Mouse (Mus musculus) neural tube, embryonic 14.5 days (tissue): ENCODE results near the gene Galnt6. TPM values are rescaled to one million over a fixed set of nuclear protein-coding genes. Genes with fewer than 3 reads are reported as not detected.

ENCODE experiments used
- ATAC-seq: fragments of 200-750 bp; cut with Nextera tagmentation; 2 replicates; pipeline ENCODE4 v1.8.0; 2017; ENCODE audit warnings: low read depth, mild to moderate bottlenecking, moderate TSS enrichment, moderate library complexity
- H3K27ac ChIP-seq: fragments of 300-500 bp; sonication (generic); 2 replicates; pipeline ENCODE4 v1.5.1; 2014; ENCODE audit warnings: low read depth, mild to moderate bottlenecking, control low read depth, low read length, moderate library complexity, mixed read lengths
- H3K27me3 ChIP-seq: fragments of 300-500 bp; sonication (generic); 2 replicates; pipeline ENCODE4 v1.6.1; 2014; ENCODE audit warnings: low read length; ENCODE audit not compliant: control insufficient read depth, insufficient read depth
- H3K36me3 ChIP-seq: fragments of 300-500 bp; sonication (generic); 2 replicates; pipeline ENCODE4 v1.6.1; 2014; ENCODE audit warnings: low read length, mixed read lengths; ENCODE audit not compliant: control insufficient read depth, insufficient read depth
- H3K4me1 ChIP-seq: fragments of 300-500 bp; sonication (generic); 2 replicates; pipeline ENCODE4 v1.6.1; 2014; ENCODE audit warnings: low read length; ENCODE audit not compliant: control insufficient read depth, insufficient read depth
- H3K4me2 ChIP-seq: fragments of 300-500 bp; sonication (generic); 2 replicates; pipeline ENCODE4 v1.6.1; 2014; ENCODE audit warnings: mild to moderate bottlenecking, low read depth, low read length, control low read depth
- H3K4me3 ChIP-seq: fragments of 300-500 bp; sonication (generic); 2 replicates; pipeline ENCODE4 v1.5.1; 2014; ENCODE audit warnings: low read depth, low read length, control low read depth, mixed read lengths
- H3K9ac ChIP-seq: fragments of 300-500 bp; sonication (generic); replicated peaks from 2 replicates; pipeline ENCODE4 v1.6.1; 2014; ENCODE audit warnings: low read depth, mild to moderate bottlenecking, control low read depth, low read length, mixed read lengths
- H3K9me3 ChIP-seq: fragments of 300-500 bp; sonication (generic); 2 replicates; pipeline ENCODE4 v1.6.1; 2016; ENCODE audit warnings: low read length; ENCODE audit not compliant: control insufficient read depth
- WGBS: fragments of 180-500 bp; shearing (Covaris S2); extraction: QIAGEN DNeasy Blood & Tissue Kit; methylation state at CpG from one replicate; pipeline ENCODE4 v1.1.7; 2014; 5-methylcytosine and 5-hydroxymethylcytosine counted together
- polyA plus RNA-seq: library from polyadenylated mRNA; unstranded; fragments of >200 nt; fragmentation: Nextera tagmentation; extraction: Ambion mirVana; gene quantifications from 2 replicates; pipeline ENCODE4 v1.2.1, GENCODE M21; 2014

Galnt6 gene
- polyA plus RNA-seq, 1 experiment from 2014 or later: 0.15 TPM

DNA sequence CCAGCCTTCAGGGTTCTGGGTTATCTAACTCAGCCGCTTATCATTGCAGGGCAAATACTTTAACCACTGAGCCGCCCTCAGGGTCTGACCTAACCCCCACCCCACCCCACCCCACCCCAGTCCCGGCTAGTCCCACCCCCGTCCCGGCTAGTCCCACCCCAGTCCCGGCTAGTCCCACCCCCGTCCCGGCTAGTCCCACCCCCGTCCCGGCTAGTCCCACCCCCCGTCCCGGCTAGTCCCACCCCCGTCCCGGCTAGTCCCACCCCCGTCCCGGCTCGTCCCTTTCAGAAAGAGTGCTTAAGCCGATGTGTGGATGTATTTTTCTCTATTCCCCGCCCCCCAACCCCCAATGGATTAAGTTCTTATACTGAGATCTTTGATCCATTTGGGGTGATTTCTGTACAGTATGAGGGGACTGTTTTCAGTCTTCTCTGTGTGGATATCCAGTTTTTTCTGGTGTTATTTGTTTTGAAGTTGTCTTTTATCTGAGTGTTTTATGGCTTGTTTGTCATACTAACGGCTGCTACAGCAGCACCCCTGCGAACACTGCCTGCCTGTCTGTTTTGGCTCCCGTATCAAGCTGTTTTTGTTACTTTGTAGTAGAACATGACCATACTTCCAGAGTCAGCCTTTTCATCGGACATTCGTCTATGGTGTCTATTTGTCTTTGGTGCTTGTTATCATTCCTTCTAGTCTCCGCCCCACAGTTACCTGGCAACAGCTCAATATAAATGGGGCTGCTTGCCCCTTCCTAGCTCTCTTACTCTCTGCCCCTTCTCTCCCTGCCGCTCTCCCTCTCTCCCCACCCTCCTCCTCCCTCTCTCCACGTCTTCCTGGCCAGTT is 18.2 kb upstream of the Galnt6 start:
- no peak overlapping the region for H3K9ac ChIP-seq
- no peaks in the 10 kb centered on the region for H3K36me3 ChIP-seq
- peak overlapping the region; percentile 37 for H3K4me2 ChIP-seq
- peak overlapping the region; percentile 21; the same call in 1 of the 2 replicates for H3K4me3 ChIP-seq
- H3K9me3 ChIP-seq: no peaks in the 10 kb centered on the region
- H3K27ac ChIP-seq: no peak overlapping the region
- H3K4me1 ChIP-seq: peaks cover 3% of the 10 kb centered on the region; the same call in 1 of the 2 replicates
- peak; percentile 54 for ATAC-seq
- no peaks in the 10 kb centered on the region for H3K27me3 ChIP-seq
- WGBS: 3% methylated on average over 27 of the region's 27 CpGs

DNA sequence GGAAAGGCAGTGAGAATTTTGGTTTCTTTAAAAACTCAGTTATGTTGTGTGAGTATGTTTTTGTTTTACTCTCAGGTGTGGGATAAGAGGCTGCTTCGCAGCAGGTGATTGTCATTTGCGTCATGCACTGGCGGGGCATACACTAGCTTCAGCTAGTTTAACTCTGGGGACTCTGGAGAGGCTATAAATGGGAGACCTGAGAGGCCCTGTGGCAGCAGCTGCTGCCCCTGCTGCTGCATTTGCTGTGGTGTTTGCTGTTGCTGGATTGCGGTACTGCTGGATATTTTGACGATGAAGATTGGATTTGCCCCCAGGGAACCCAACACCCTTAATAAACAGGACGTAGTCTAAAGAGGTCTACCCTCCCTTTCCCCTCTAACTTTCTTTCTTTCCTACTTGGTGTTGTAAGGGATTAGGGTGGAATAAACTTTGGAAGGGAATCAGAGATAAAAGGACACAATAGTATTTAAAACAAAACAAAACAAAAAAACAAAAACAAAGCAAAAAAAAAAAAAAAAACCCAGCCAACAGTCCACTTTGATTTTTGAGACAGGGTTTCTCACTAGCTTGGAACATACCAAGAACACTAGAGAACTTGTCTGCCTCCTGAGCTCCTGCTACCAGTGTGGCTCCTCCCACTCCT is 17.4 kb upstream of the Galnt6 start:
- no peak for ATAC-seq
- 26% methylated on average over 6 of the region's 6 CpGs for WGBS

DNA sequence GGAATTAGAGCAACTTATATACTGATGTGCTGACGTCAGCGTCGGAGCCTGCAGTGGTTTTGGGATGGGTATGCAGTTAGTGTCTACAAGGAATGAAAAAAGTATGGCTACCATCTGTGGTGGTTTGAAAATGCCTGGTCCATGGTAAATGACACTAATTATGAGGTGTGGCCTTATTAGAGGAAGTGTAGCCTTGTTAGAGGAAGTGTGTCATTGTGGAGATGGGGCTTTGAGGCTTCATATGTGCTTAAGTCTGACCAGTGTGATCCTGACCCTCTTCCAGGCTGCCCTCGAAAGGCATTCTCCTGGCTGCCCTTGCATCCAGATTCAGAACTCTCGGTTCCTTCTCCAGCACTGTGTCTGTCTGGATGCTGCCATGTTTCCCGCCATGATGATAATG is 14.1 kb upstream of the Galnt6 start:
- H3K27me3 ChIP-seq: no peaks in the 10 kb centered on the region
- peaks cover 3% of the 10 kb centered on the region; the same call in 1 of the 2 replicates for H3K4me1 ChIP-seq
- ATAC-seq: no peak
- H3K27ac ChIP-seq: no peak overlapping the region
- no peaks in the 10 kb centered on the region for H3K36me3 ChIP-seq
- WGBS: 94% methylated on average over 6 of the region's 6 CpGs
- H3K9ac ChIP-seq: no peak overlapping the region
- no peak overlapping the region for H3K4me2 ChIP-seq
- H3K4me3 ChIP-seq: no peak overlapping the region
- H3K9me3 ChIP-seq: no peaks in the 10 kb centered on the region

More for the DNA sequence above, 17.4 kb upstream of the Galnt6 start:
- H3K36me3 ChIP-seq: no peaks in the 10 kb centered on the region
- no peaks in the 10 kb centered on the region for H3K9me3 ChIP-seq
- H3K27me3 ChIP-seq: no peaks in the 10 kb centered on the region
- peaks cover 3% of the 10 kb centered on the region; the same call in 1 of the 2 replicates for H3K4me1 ChIP-seq
- no peak overlapping the region for H3K9ac ChIP-seq
- no peak overlapping the region for H3K27ac ChIP-seq
- peak overlapping the region; percentile 37 for H3K4me2 ChIP-seq
- no peak overlapping the region; the same call in 1 of the 2 replicates for H3K4me3 ChIP-seq

DNA sequence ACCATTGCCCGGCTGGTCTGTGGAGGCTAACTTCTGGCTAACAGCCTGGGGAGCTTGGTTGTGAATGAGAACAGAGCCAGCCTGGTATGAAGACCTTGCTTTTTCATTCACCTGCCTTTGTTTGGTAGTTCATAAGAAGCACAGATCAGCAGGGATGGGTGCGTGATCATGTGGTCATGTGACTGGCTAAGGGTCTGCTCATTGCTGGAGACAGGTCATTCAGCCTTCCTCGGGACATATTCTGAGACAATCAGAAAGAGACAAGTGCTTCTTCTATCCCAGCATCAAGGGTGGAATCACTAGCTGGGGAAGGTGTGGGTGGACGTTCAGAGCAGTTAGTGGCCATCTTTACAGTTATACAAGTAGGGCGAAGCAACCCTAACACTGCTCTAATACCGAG is 10.3 kb upstream of the Galnt6 start:
- H3K9me3 ChIP-seq: no peaks in the 10 kb centered on the region
- no peaks in the 10 kb centered on the region for H3K27me3 ChIP-seq
- no peaks in the 10 kb centered on the region for H3K4me1 ChIP-seq
- H3K27ac ChIP-seq: no peak overlapping the region
- no peak overlapping the region for H3K9ac ChIP-seq
- WGBS: 89% methylated on average over 6 of the region's 6 CpGs
- no peak overlapping the region for H3K4me3 ChIP-seq
- no peak overlapping the region for H3K4me2 ChIP-seq
- H3K36me3 ChIP-seq: no peaks in the 10 kb centered on the region
- no peak for ATAC-seq

DNA sequence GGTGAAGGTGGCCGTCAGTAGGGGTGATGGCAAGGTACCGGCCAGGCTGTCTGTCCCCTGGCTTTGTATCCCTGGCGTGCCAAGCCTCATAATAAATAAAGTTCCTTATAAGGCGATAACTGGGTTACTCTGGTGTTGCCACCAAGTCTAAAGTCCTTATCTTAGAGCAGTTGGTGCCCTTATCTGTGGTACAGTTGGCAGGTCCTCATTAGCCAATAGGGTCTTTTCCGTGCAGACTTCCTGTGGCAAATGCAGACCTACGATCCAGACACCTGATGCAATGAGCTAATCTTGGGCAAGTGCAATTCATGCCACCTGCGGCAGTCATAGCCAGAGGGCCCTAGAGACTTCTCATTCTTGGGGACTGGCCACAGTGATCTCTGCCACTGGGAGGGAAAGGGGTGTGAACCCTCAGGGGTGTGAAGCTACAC is 9.2 kb upstream of the Galnt6 start:
- Histone ChIP-seq H3K36me3 (no peaks in the 10 kb centered on the region), H3K27ac (no peak overlapping the region), H3K4me1 (no peaks in the 10 kb centered on the region), H3K9ac (no peak overlapping the region), H3K27me3 (no peaks in the 10 kb centered on the region), H3K9me3 (no peaks in the 10 kb centered on the region), H3K4me3 (no peak overlapping the region), H3K4me2 (no peak overlapping the region)
- ATAC-seq: no peak
- 86% methylated on average over 7 of the region's 7 CpGs for WGBS

DNA sequence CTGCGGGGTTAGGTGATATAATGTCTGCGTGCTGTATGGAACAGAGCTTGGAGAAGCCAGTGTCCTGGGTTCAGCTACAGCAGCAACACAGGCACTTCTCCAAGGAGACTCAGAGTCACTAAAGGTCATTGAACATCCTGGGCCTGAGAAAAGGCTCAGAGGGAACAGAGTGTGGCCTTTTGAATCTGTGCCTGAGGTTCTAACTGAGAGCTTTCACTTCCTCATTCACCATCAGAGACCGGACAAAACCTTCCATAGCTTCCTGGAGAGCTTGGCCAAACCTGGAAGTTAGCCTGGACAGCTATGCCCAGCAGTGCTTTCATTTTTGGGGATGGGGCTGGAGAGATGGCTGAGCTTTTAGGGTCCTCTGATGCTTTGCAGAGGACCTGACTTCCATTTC is 8.5 kb upstream of the Galnt6 start:
- WGBS: 90% methylated on average over 3 of the region's 3 CpGs

DNA sequence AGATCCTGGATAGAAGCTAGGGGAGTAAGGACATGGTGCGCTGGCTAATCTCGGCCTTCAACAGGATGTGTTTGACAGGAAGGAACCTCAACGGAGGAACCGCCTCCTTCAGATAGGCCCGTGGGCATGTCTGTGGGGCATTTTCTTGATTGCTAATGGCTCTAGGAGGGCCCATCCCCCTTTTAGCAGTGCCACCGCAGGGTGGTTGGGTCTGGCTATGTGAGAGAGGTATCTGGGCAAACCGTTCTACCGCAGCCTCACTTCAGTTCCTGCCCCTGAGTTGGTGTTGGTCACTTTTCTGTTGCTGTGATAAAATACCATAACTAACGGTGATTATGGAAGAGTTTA is 6.8 kb upstream of the Galnt6 start:
- 84% methylated on average over 9 of the region's 9 CpGs for WGBS
- H3K4me2 ChIP-seq: no peak overlapping the region
- no peaks in the 10 kb centered on the region for H3K27me3 ChIP-seq
- ATAC-seq: no peak
- no peaks in the 10 kb centered on the region for H3K36me3 ChIP-seq
- H3K9me3 ChIP-seq: no peaks in the 10 kb centered on the region
- H3K4me3 ChIP-seq: no peak overlapping the region
- no peak overlapping the region for H3K9ac ChIP-seq
- H3K27ac ChIP-seq: no peak overlapping the region
- H3K4me1 ChIP-seq: no peaks in the 10 kb centered on the region

More for the DNA sequence above, 8.5 kb upstream of the Galnt6 start:
- Histone ChIP-seq H3K9ac (no peak overlapping the region), H3K4me2 (no peak overlapping the region), H3K27me3 (no peaks in the 10 kb centered on the region), H3K9me3 (no peaks in the 10 kb centered on the region), H3K4me1 (no peaks in the 10 kb centered on the region), H3K27ac (no peak overlapping the region), H3K36me3 (no peaks in the 10 kb centered on the region), H3K4me3 (no peak overlapping the region)
- no peak for ATAC-seq

DNA sequence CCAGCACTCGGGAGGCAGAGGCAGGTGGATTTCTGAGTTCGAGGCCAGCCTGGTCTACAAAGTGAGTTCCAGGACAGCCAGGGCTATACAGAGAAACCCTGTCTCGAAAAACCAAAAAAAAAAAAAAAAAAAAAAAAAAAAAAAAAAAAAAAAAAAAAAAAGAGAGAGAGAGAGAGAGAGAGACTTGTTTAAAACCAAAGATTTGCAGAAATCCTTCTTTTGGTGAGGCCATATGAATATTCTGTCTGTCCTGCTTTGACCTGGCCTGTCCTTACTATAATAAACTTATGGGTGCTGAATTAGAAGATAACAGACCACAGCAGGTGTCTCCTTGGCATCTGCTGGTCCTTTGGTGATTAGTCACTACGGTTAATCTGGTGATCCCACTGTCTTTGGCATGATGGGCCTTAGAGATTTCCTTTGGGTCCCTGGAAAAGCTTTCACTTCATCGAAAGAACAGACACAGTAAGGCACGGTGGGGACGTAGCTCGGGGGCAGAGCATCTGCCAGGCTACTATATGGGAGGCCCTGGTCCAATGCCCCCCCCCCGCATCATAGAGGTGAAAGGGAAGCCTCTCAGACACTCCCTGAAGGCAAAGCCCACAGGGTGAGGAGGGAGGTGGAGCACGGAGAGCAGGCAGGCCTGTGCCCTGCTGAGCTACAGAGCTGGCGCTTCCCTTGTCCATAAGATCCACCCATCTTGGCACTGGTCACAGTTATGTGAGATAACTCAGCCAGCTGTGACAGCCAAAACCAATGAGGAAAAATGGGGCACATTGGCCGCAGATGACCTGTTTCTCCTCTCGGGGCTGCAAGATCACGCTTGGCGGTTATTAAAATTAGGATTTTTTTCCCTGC is 6.1 kb upstream of the Galnt6 start:
- Histone ChIP-seq H3K4me1 (no peaks in the 10 kb centered on the region), H3K4me3 (no peak overlapping the region), H3K36me3 (no peaks in the 10 kb centered on the region), H3K9ac (no peak overlapping the region), H3K9me3 (no peaks in the 10 kb centered on the region), H3K4me2 (no peak overlapping the region), H3K27me3 (no peaks in the 10 kb centered on the region), H3K27ac (no peak overlapping the region)
- 76% methylated on average over 14 of the region's 15 CpGs for WGBS
- ATAC-seq: no peak
